Mouse (Mus musculus) neural tube, embryonic 13.5 days (tissue): ENCODE results near the gene Lama5. TPM values are rescaled to one million over a fixed set of nuclear protein-coding genes. Genes with fewer than 3 reads are reported as not detected.
A peak's percentile ranks its signal among the peaks of the same experiment; 100 is the strongest.

Source experiments
- ATAC-seq: fragments of 200-750 bp; cut with Nextera tagmentation; 2 replicates; pipeline ENCODE4 v1.8.0; 2017; ENCODE audit warnings: low read depth, mild to moderate bottlenecking, moderate TSS enrichment, moderate library complexity
- H3K27ac ChIP-seq: fragments of 300-500 bp; sonication (generic); replicated peaks from 2 replicates; pipeline ENCODE4 v1.5.1; 2015; ENCODE audit warnings: moderate library complexity, mild to moderate bottlenecking, inconsistent platforms
- H3K27me3 ChIP-seq: fragments of 300-500 bp; sonication (generic); 2 replicates; pipeline ENCODE4 v1.6.1; 2015; ENCODE audit warnings: mild to moderate bottlenecking, inconsistent platforms
- H3K36me3 ChIP-seq: fragments of 300-500 bp; sonication (generic); 2 replicates; pipeline ENCODE4 v1.6.1; 2015; ENCODE audit warnings: mild to moderate bottlenecking, inconsistent platforms
- H3K4me1 ChIP-seq: fragments of 300-500 bp; sonication (generic); replicated peaks from 2 replicates; pipeline ENCODE4 v1.6.1; 2015; ENCODE audit warnings: inconsistent platforms
- H3K4me2 ChIP-seq: fragments of 300-500 bp; sonication (generic); 2 replicates; pipeline ENCODE4 v1.6.1; 2015; ENCODE audit warnings: inconsistent platforms, mild to moderate bottlenecking, moderate library complexity
- H3K4me3 ChIP-seq: fragments of 300-500 bp; sonication (generic); 2 replicates; pipeline ENCODE4 v1.5.1; 2015; ENCODE audit warnings: mild to moderate bottlenecking, inconsistent platforms
- H3K9ac ChIP-seq: fragments of 300-500 bp; sonication (generic); 2 replicates; pipeline ENCODE4 v1.6.1; 2015; ENCODE audit warnings: moderate library complexity, mild to moderate bottlenecking, inconsistent platforms
- H3K9me3 ChIP-seq: fragments of 300-500 bp; sonication (generic); 2 replicates; pipeline ENCODE4 v1.6.1; 2016; ENCODE audit warnings: inconsistent platforms
- WGBS: fragments of 180-500 bp; shearing (Covaris S2); methylation state at CpG from one replicate; pipeline ENCODE4 v1.1.7; 2015; 5-methylcytosine and 5-hydroxymethylcytosine counted together
- polyA plus RNA-seq: library from polyadenylated mRNA; unstranded; fragments of >200 nt; fragmentation: Nextera tagmentation; extraction: Ambion mirVana; gene quantifications from 2 replicates; pipeline ENCODE4 v1.2.1, GENCODE M21; 2015

The Lama5 gene
- 2.0 and 2.4 TPM in 2 replicates for polyA plus RNA-seq

- no peaks in the 10 kb centered on the region for H3K36me3 ChIP-seq
- peaks cover 50% of the 10 kb centered on the region for H3K27me3 ChIP-seq
- peaks cover 50% of the 10 kb centered on the region for H3K4me1 ChIP-seq
Observed at GRCm38 (mm10) chr2:180225762-180226378, at the start of gene Lama5. Gene Lama5 (minus strand): TSS chr2:180225859.

GRCm38 (mm10) chr2:180274523-180274922, 48.9 kb upstream of the Lama5 start:
- Histone ChIP-seq H3K4me2 (no peak overlapping the region), H3K9me3 (no peaks in the 10 kb centered on the region), H3K4me1 (peaks cover 38% of the 10 kb centered on the region), H3K27ac (no peak overlapping the region), H3K27me3 (peaks cover 15% of the 10 kb centered on the region), H3K36me3 (0 out of 2 replicates have a peak, but pooled peaks cover 8% of the 10 kb centered on the region), H3K4me3 (no peak overlapping the region), H3K9ac (no peak overlapping the region)
- no peak for ATAC-seq
- WGBS = 90% methylated on average over 2 of the region's 2 CpGs

More at GRCm38 (mm10) chr2:180225762-180226378, at the start of gene Lama5:
- no peaks in the 10 kb centered on the region for H3K9me3 ChIP-seq
- WGBS = under 1% methylated on average over 37 of the region's 37 CpGs
- peak within 1 kb of the TSS; percentile 53 for H3K4me3 ChIP-seq
- no peak within 1 kb of the TSS for H3K27ac ChIP-seq
- peak within 1 kb of the TSS; percentile 75 for H3K9ac ChIP-seq
- ATAC-seq = peak; percentile 33
- H3K4me2 ChIP-seq = peak within 1 kb of the TSS; percentile 98

GRCm38 (mm10) chr2:180273394-180274244, 48.0 kb upstream of the Lama5 start, which contains the start of gene Cables2:
Gene Cables2 (minus strand): TSS chr2:180273496.
- peak within 1 kb of the TSS; percentile 98 for H3K9ac ChIP-seq
- no peaks in the 10 kb centered on the region for H3K9me3 ChIP-seq
- H3K36me3 ChIP-seq = 0 out of 2 replicates have a peak, but pooled peaks cover 8% of the 10 kb centered on the region
- WGBS = 6% methylated on average over 66 of the region's 68 CpGs
- H3K4me1 ChIP-seq = peaks cover 44% of the 10 kb centered on the region
- H3K27me3 ChIP-seq = peaks cover 15% of the 10 kb centered on the region
- H3K4me2 ChIP-seq = peak within 1 kb of the TSS; percentile 90
- peak within 1 kb of the TSS; percentile 88 for H3K4me3 ChIP-seq
- H3K27ac ChIP-seq = peak within 1 kb of the TSS; percentile 71
- peak; percentile 95 for ATAC-seq

- Histone ChIP-seq H3K27me3 (peaks cover 15% of the 10 kb centered on the region), H3K27ac (peak overlapping the region; percentile 71)
- ATAC-seq = peak; percentile 36
Observed at GRCm38 (mm10) chr2:180272884-180273321, 47.2 kb upstream of the Lama5 start.

GRCm38 (mm10) chr2:180271804-180272395, 46.2 kb upstream of the Lama5 start:
- 79% methylated on average over 5 of the region's 5 CpGs for WGBS
- no peak for ATAC-seq
- H3K4me2 ChIP-seq = peak overlapping the region; percentile 90

More at GRCm38 (mm10) chr2:180272884-180273321, 47.2 kb upstream of the Lama5 start:
- Histone ChIP-seq H3K4me3 (peak overlapping the region; percentile 88), H3K9me3 (no peaks in the 10 kb centered on the region), H3K4me1 (peaks cover 51% of the 10 kb centered on the region), H3K4me2 (peak overlapping the region; percentile 90), H3K36me3 (peaks cover 8% of the 10 kb centered on the region; the same call in 1 of the 2 replicates), H3K9ac (peak overlapping the region; percentile 98)
- 1% methylated on average over 20 of the region's 37 CpGs for WGBS

GRCm38 (mm10) chr2:180270537-180271255, 45.0 kb upstream of the Lama5 start:
- peaks cover 51% of the 10 kb centered on the region for H3K4me1 ChIP-seq
- no peak overlapping the region for H3K27ac ChIP-seq
- H3K4me2 ChIP-seq = no peak overlapping the region
- no peaks in the 10 kb centered on the region for H3K9me3 ChIP-seq
- H3K4me3 ChIP-seq = no peak overlapping the region
- peaks cover 9% of the 10 kb centered on the region for H3K27me3 ChIP-seq
- 58% methylated on average over 7 of the region's 7 CpGs for WGBS
- peaks cover 18% of the 10 kb centered on the region; the same call in 1 of the 2 replicates for H3K36me3 ChIP-seq
- ATAC-seq = no peak
- H3K9ac ChIP-seq = peak overlapping the region; percentile 98

More at GRCm38 (mm10) chr2:180271804-180272395, 46.2 kb upstream of the Lama5 start:
- peaks cover 15% of the 10 kb centered on the region for H3K27me3 ChIP-seq
- H3K27ac ChIP-seq = no peak overlapping the region
- no peaks in the 10 kb centered on the region for H3K9me3 ChIP-seq
- H3K36me3 ChIP-seq = peaks cover 10% of the 10 kb centered on the region; the same call in 1 of the 2 replicates
- H3K4me1 ChIP-seq = peaks cover 55% of the 10 kb centered on the region
- peak overlapping the region; percentile 88 for H3K4me3 ChIP-seq
- H3K9ac ChIP-seq = peak overlapping the region; percentile 98

- H3K27ac ChIP-seq = no peak overlapping the region
- ATAC-seq = no peak
- WGBS = 96% methylated on average over 10 of the region's 10 CpGs
Observed at GRCm38 (mm10) chr2:180269329-180269728, 43.7 kb upstream of the Lama5 start.

GRCm38 (mm10) chr2:180267955-180268354, 42.3 kb upstream of the Lama5 start:
- no peak overlapping the region for H3K4me3 ChIP-seq
- peaks cover 31% of the 10 kb centered on the region for H3K36me3 ChIP-seq
- no peaks in the 10 kb centered on the region for H3K27me3 ChIP-seq
- no peak overlapping the region for H3K27ac ChIP-seq
- no peak for ATAC-seq
- 58% methylated on average over 2 of the region's 2 CpGs for WGBS
- H3K4me2 ChIP-seq = no peak overlapping the region
- no peaks in the 10 kb centered on the region for H3K9me3 ChIP-seq
- H3K9ac ChIP-seq = no peak overlapping the region
- peaks cover 46% of the 10 kb centered on the region for H3K4me1 ChIP-seq

More at GRCm38 (mm10) chr2:180269329-180269728, 43.7 kb upstream of the Lama5 start:
- H3K4me2 ChIP-seq = no peak overlapping the region
- no peak overlapping the region for H3K9ac ChIP-seq
- no peak overlapping the region for H3K4me3 ChIP-seq
- H3K27me3 ChIP-seq = 0 out of 2 replicates have a peak, but pooled peaks cover 3% of the 10 kb centered on the region
- H3K4me1 ChIP-seq = peaks cover 51% of the 10 kb centered on the region
- H3K36me3 ChIP-seq = peaks cover 18% of the 10 kb centered on the region; the same call in 1 of the 2 replicates
- no peaks in the 10 kb centered on the region for H3K9me3 ChIP-seq

GRCm38 (mm10) chr2:180262891-180263290, 37.2 kb upstream of the Lama5 start:
- Histone ChIP-seq H3K4me1 (peaks cover 16% of the 10 kb centered on the region), H3K9me3 (no peaks in the 10 kb centered on the region), H3K27ac (no peak overlapping the region; the same call in 1 of the 2 replicates), H3K9ac (no peak overlapping the region), H3K27me3 (no peaks in the 10 kb centered on the region), H3K4me3 (no peak overlapping the region), H3K36me3 (peaks cover 70% of the 10 kb centered on the region), H3K4me2 (no peak overlapping the region)
- WGBS = 88% methylated on average over 10 of the region's 10 CpGs
- ATAC-seq = no peak

GRCm38 (mm10) chr2:180262441-180262840, 36.8 kb upstream of the Lama5 start:
- ATAC-seq = no peak
- Histone ChIP-seq H3K4me2 (no peak overlapping the region), H3K4me3 (no peak overlapping the region), H3K9ac (no peak overlapping the region), H3K4me1 (peaks cover 16% of the 10 kb centered on the region), H3K27ac (no peak overlapping the region; the same call in 1 of the 2 replicates), H3K9me3 (no peaks in the 10 kb centered on the region), H3K36me3 (peaks cover 70% of the 10 kb centered on the region), H3K27me3 (no peaks in the 10 kb centered on the region)
- WGBS = 67% methylated on average over 3 of the region's 3 CpGs

- no peak overlapping the region for H3K9ac ChIP-seq
- ATAC-seq = no peak
- H3K4me2 ChIP-seq = no peak overlapping the region
- H3K4me1 ChIP-seq = peaks cover 16% of the 10 kb centered on the region
- 0 out of 2 replicates have a peak overlapping the region, but pooled peaks have one; percentile 18 for H3K27ac ChIP-seq
- H3K4me3 ChIP-seq = no peak overlapping the region
- H3K27me3 ChIP-seq = no peaks in the 10 kb centered on the region
- WGBS = 96% methylated on average over 7 of the region's 7 CpGs
- no peaks in the 10 kb centered on the region for H3K9me3 ChIP-seq
- peaks cover 68% of the 10 kb centered on the region for H3K36me3 ChIP-seq
Observed at GRCm38 (mm10) chr2:180261901-180262300, 36.2 kb upstream of the Lama5 start.
